Mouse (Mus musculus): ENCODE results near the gene Lmo7.

Lmo7 gene

DNA sequence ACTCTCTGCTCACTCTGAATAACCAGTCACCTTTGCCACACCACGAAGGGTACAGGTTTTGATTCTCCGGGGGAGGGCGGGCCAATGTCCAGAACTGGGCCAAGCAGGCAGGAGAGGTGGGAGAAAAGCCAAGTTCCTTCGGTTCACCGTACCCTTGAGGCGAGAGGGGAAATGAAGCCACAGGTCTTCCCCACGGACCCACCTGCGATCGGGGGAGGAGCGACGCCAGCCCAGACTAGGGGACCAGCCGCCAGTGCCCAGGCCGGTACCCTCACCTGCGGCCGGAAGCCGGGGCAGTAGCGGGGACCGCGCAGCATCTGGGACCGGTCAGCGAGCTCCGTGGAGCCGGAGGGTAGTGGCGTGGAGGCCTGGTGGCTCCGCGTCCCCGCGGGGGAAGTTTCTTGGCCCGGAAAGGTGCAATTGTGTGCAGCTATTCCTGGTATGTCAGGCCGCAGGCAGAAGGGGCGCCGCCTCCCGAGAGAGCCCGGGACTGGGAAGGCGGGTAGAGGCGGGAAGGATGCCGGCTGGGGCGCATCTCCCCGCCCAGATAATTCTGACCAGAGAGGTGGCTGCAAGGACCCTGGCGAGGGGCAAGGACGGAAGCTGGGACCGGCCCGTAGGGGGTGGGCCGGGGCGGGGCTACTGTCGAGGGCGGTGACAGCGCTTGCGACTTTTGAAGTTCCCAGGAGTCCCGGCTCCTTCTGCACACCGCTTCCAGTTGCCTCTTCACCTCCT, at the start of gene Lmo7, which contains the start of gene Gm9922:
Gene Lmo7 (plus strand): TSS at position 721 of the 735 bp plus-strand sequence.
Gene Gm9922 (minus strand): TSS at position 578 of the 735 bp plus-strand sequence.
- no peak for DNase-seq

DNA sequence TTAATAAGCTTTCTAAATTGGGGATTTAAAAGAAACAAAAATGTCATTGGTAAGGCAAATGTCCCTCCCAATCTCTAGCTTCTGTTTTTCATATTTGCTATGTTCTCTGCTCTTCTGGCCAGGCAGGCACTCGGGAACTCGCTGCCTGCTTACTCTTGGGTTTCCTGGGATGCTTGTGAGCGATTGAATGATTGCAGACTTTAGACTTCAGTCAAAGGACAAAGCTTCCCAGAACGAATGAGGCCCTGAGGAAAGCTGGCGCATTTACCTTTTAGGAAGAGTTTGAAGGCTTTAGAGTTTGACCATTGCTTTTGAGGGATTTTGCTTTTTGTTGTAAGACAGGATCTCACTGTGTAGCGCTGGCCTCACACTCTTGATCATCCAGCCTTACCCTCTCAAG, 42.1 kb upstream of the Lmo7 start:
- no peak for DNase-seq

DNA sequence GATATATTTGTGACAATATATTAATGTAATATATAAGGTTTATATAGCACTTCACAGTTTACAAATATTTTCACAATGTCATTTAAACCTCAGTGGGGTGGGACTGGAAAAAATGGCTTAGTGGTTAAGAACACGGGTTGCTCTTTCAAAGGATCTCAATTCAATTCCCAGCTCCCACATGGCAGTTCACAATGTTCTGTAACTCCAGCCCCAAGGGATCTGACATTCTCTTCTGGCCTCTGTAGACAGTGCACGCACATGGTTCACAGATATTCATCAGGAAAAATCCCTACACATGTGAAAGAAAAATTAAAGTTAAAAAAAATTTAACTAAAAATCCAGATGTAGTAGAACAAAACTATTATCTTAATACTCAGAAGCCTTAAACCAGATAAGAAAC, 41.4 kb upstream of the Lmo7 start:
- no peak for DNase-seq

DNA sequence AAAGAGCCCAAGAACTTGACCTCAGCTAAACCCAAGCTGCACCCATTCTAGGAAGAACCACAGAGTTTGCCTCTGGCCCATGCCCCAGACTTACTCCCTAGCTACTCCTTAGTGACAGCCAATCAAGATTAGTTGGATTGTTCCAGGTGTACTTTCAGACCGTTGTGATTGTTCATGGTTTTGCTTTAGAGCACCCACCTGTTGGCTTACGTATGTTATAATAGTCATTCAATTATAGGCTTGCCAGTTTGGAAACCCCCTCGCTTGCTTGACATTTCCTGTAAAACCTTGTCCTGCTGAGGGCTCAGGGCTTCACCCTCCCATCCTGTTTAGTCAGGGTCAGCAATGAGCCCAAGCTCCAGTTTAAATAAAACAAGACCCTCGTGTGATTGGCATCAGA, 25.3 kb upstream of the Lmo7 start:
- no peak for DNase-seq

DNA sequence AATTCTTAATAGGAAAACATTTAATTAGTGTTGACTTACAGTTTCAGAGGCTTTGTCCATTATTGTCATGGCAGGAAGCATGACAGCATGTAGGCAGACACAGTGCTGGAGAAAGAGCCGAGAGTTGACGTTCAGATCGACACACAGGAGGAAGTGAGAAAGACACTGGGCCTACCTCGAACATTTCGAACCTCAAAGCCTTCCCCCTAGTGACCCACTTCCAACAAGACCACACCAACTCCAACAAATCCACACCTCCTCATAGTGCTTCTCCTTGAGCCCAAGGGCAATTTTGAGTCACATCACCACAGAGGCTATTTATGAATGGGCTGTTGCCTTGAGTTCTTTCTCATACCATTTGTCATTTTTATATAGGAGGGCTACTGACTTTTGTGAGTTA, 22.7 kb upstream of the Lmo7 start:
- no peak for DNase-seq

DNA sequence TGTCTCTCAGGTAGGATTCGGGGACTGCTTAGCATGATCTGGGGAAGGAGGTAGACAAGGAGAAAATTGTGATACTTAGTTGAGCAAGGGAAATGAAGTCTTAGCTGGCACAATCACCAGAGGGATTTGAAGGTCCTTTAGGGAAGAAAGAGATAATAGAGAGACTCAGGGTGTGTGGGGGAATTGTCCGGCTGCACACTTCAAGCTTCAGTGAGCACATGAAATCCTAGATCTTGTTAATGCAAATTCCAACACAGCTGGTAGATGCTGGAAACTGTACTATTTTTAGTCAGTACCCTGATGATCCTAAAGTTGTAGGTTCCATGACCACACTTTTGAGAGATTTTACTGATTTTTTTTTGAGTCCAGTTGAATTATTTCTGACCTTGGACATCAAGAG, 15.3 kb upstream of the Lmo7 start:
- DNase-seq = no peak

DNA sequence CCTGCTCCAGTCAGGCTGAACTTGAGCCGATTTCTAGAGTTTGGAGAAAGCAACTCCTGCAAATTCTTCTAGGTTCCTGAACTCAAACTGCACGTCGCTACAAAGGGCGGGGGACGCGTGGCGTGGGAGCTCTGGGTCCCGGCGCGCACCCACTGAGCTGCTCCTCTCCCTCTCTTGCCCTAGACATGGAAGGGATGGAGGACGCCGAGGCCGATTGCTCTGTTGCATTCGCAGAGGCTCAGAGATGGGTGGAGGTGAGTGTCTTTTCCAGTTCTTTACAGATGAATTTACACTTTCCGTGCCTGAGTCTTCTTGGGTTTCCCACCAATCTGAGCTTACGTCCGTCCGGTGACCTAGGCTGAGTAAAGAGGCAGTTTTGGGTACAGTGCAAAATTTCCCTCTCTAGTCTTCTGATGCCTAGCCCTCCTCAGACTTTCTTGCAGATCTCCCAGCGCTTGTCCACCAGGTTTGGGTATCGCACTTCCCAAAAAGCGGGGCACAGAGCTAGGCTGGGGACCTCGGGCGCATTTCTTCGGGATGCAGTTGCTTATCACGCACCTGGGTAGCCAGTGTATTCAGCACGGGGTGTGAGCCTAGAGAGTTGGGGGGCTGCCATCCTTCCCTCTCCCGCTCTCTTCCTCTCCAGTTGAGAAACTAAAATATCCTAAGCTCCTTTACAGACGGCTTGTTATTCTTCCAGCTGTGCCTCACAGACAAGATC, 375 bp downstream of the Lmo7 start:
- DNase-seq = no peak

DNA sequence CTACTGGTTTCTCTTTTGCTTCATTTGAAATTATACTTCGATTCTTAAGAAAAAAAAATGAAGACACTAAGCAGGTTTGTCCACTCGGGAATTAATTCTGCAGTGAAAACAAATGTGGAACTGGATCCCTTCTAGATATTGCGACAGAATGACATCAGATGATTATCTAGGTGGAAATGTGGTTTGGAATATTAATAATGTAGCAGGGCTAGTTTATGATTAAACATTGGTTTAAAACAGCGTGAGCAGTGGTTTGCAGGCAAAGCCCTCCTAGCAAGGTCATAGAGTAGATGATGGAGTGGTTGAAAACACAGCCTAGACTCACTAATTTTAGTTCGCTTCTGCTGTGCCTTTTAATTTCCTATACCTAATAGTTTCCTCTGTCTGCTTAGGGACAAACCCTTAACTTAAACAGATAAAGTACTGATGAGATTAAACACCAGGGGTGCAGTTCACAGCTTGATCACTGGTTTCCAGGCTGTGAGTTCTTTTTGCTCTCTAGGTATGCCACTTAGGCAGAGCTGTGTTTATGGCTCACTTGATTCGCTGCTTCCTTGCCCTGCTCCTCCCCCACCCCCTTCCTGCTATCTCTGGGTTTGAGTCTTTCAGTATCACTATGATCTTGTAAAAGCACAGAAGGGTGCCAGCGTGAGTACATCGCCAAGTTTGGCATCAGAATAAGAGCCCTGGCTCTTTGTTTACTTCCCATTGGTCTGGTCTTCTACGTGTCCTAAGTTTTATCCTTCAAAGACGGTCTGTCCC, 4.0 kb downstream of the Lmo7 start:
- no peak for DNase-seq

DNA sequence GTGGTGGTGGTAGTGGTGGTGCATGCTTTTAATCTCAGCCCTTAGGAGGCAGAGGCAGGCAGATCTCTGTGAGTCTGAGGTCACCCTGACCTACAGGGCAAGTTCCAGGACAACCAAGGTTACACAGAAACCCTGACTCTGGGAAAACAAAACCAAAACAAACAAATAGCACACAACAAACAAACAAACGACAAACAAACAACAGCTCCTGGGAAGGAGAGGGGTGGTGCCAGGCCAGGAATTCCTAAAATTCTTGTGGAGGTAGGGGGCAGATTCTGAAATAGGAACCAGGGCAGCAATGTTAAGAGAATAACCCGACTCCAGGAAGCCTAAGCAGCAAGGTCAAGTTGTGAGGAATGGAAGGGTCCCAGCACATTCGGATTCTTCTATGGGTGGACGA, 7.7 kb downstream of the Lmo7 start:
- DNase-seq = no peak

DNA sequence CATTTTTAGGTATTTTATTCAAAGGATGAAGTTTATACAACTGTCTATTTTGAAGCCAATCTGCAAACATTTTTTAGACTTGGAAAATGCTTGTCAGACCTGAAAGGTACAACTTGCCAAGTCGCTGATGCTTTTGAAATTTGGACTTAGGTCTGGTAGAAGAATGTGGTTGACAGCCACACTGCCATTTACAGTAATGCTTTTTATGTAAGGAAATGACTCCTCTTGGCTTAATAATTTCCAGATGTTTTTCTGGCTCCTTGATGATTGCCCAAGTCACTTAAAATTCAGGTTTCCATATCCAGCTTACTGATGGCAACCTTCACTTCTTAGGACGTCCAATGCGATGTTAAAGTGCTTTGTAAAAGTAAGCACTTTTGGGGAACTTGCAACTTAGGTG, 16.9 kb downstream of the Lmo7 start:
- no peak for DNase-seq

DNA sequence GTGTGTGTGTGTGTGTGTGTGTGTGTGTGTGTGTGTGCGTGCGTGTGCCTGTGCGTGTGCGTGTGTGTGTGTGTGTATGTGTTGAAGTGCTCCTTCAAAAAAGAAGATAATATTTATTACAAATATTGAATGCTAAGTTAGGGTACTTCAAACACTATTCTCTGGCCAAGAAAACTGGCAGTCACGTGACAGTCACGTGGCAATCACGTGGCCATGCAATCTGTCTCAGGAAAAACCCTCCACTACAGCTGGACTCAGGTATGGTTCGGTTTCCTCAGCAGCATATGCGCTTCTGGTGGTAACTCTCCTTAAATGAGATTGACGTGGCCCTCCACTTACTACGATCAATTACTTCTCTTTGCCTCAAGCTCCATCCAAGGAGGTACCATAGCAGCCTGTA, 18.1 kb downstream of the Lmo7 start:
- no peak for DNase-seq

DNA sequence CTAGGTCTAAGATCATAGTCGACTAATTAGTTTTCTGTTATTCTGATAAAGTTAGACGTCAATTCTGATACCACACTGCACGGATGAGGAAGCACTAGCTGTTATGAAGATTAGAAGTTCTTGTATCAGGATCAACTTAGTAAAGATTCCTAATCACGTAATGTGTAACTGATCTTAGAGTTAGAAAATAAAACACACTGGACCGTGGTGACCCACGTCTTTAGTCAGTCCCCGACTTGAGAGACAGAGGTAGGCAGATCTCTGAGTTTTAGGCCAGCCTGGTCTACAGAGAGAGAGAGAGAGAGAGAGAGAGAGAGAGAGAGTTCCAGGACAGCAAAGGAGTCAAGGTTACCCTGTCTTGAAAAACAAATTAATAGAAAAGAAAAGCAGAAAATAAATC, 18.7 kb downstream of the Lmo7 start:
- DNase-seq = no peak

DNA sequence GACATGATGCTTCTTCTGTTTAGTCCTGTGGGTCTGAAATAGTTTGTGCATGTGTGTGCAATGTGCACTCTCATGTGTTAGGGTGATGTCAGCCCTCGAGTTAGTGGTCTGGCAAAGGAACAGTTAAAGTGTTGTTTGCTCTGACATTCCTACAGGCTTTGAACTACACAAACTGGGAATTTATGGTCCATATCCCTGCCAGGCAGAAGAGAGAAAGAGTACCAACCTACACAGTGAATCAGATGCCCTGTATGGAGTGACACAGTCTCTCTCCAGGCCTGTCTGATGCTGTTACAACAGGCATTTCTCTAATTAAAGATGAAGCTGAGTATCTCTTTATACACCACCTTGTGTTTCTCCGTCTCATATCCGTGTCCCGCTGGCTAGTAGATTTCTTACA, 21.2 kb downstream of the Lmo7 start:
- no peak for DNase-seq

DNA sequence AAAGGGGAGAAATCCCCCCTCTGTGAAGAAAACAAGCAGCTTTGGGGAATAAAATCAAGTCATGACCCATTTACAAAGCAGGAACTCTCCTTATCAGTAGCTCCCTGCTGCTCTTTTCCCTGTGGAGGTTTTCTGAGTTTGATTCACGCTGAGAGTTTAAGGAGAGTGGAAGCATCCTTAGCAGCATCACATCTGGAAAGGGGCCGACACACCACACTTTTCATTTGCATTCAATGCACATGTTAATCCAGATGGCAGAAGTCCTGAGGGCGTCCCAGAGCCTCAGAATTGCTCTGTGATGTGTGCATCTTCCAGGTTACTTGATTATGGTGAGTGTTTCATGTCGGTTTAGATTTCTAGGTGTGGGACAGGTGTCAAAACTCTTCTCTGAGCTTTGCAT, 25.7 kb downstream of the Lmo7 start:
- DNase-seq = no peak

DNA sequence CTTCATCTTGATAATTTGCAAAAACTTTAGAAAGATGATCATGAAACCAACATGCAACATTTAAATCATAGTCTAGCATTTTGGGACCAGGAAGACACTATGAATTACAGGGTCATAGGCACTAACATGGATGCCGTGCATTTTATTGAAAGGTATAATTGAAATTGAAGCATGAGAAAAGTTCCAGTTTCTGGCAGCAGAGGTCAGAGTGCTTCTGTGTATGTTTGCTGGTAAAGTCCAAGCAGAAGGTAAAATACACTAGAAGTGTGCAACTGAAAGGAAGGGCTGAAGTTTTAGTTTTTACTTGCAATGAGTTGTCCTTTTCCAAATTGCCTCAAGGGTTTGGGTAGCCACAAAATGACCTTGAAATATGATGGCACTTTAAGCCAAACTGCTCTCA, 32.5 kb downstream of the Lmo7 start:
- no peak for DNase-seq

DNA sequence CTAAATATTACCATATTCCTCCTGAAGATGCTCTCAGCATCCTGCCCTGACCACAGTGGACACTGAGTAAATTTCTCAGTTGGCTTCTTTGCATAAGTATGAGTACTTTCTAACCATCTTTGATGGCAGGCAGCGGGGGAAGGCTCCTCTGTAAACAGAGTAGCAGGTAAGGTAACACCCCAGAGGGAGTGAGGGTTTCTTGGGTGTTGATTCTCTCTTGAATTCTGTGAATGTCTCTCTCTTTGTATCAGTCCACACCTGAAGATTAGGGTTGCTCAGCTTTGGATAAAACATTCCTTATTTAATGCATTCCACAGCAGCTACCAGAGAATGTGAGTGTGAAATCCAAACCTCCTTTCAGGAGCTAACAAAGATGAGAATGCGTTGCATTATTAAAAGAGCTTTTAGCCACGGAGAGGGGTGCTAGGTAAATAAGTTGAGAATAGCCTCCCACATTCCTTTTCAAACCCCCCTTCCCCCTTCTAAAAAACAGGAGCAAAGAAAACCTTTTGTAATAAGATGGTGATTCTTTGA, 34.1 kb downstream of the Lmo7 start:
- no peak for DNase-seq

DNA sequence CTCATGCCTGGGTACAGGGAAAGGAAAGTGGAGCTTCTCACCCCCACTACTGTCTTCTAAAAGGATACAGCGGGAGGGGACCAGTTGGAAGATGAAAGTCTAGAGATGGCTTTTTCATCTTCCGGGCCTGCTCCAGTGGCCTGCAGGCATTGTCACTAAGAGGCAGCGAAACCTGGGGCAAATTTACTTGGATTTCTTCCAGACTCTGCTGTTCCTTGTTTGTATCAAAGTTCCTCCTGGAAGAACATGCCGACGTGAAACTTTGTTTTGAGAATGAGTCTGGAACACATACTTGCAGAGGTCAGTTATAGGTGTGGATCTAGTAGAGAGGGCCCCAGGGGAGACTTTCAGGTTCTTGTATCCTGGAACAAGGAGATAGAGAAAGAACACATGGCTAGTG, 41.6 kb downstream of the Lmo7 start:
- DNase-seq = no peak

DNA sequence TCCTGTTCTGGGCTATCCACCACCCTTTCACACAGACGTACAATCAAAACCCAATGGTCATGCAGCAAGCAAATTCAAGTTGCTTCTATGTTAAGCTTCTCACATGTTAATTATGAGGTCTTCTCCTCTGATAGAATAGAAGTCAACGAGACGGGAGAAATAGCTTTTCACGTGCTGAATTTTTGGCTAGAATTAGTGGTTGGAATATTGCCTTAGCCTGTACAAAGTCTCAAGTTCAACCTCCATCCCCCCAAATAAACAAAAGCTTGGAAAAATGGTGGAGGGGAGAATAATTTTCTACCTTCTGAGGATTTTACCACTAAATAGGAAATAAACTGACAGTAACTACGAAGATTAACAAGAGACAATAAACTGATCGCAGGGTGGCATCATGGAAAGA, 42.0 kb downstream of the Lmo7 start:
- no peak for DNase-seq

DNA sequence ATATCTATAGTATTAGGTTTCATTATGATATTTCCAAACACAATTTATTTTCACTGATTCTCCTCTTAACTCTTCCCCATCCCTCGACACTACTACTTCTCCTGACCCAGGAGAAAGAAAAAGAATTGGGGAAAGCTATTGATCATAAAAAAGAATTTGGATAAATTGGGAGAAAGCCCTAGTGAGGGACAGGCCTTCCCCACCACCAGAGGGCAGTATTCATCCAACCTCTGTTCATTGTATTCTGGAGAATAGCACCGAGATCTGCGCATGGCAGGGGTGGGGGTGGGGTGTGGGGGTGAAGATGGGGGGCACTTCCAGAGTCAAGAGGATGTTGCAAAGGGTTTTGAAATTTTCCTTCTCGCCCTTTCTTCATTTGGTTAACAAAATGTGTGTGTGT, 44.9 kb downstream of the Lmo7 start:
- DNase-seq = no peak

DNA sequence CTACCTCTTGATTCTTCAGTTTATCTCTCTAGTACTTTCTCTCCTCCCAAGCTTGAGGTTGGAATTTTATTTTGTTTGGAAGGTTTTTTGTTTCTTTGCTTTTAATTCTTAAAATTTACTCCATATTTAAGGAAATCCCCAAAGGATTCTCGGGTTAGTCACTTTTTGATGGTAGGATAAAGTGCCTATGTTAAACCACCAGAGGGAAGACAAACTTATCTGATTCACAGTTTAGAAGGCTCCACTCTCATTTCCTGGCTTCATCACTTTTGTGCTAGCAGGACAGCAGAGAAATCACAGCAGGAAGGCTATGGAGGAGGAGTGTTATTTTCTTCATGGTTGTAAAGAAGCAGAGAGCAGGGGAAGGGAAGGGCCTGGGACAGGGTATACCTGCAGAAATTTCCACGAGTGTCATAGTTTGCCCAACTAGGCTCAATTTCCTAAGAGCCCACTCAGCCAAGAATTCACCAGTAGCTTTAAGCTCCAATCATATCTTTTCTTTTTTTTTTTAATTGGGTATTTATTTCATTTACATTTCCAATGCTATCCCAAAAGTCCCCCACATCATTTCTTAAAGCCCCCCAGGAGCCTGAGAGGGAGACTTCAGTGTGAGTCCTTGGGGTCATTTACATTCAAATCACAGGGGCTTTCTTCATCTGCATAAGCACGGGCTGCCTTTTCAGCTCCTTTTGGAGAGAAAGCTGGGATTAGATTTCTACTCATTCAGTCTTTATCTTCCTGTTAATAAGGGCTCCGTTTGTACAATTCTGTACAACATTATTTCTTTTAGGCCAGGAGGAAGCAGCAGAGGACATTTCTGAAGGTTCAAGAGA, 46.8 kb downstream of the Lmo7 start:
- DNase-seq = no peak

DNA sequence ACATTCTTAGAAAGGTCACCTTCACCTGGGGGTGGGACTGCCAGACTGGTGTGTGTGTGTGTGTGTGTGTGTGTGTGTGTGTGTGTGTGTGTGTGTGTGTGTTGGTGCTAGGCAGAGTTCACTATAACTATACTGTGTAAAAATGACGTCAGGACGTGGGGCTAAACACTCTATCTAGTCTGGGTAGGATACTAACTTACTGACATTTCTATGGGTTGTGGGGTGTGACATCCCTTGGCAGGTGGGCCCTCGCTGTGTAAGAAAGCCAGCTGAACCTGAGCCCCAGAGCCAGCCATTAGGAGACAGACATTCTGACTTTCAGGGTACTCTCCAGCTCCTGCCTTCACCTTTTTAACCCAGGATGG, 47.4 kb downstream of the Lmo7 start:
- DNase-seq = no peak

DNA sequence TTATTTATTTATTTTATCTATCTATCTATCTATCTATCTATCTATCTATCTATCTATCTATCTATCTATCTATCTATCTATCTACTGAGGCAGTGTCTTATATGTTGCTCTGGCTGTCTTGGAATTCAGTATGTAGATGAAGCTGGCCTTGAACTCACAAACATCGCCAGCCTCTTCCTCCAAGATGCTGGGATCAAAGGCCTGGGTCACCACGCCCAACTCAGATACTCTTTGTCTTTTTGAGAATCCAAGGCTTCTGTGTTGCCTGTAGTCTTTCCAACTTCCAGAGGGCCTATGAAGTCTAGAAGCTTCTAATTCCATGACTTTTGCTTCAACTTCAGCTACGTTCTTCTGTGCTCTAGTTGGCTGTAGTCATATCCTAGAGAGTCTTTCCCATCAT, 48.7 kb downstream of the Lmo7 start:
- no peak for DNase-seq

DNA sequence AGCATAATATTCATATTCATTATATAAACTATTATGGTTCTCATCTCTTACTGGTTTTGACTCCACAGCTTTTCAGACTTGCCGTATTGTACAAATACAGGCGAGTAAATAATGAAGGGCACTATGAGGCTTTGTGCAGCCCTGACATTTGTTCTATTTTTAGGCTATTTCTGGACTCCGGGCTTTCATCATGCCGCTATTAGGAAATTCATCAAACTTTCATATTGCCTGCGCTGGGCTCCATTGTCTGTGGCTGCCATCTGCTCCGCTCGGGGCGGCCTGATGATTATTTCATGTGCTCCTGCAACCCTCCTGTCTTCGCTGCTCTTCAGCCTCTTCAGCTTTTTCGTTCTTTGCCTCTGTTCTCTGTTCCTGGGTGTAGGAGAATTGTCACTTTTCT, 50.3 kb downstream of the Lmo7 start:
- DNase-seq = no peak
